Mouse (Mus musculus) heart, embryonic 12.5 days (tissue): ENCODE measurements around the gene Bak1. TPM values are rescaled to one million over a fixed set of nuclear protein-coding genes. Genes with fewer than 3 reads are reported as not detected.

Source experiments
- ATAC-seq: fragments of 200-750 bp; cut with Nextera tagmentation; 2 replicates; pipeline ENCODE4 v1.8.0; 2017; ENCODE audit warnings: moderate TSS enrichment, moderate library complexity; ENCODE audit not compliant: insufficient number of reproducible peaks, low FRiP score
- H3K27ac ChIP-seq: fragments of 300-500 bp; sonication (generic); 2 replicates; pipeline ENCODE4 v1.5.1; 2016; ENCODE audit warnings: mild to moderate bottlenecking, moderate library complexity; ENCODE audit not compliant: poor library complexity, severe bottlenecking
- H3K27me3 ChIP-seq: fragments of 300-500 bp; sonication (generic); replicated peaks from 2 replicates; pipeline ENCODE4 v1.6.1; 2016; ENCODE audit warnings: mild to moderate bottlenecking, moderate library complexity
- H3K36me3 ChIP-seq: fragments of 300-500 bp; sonication (generic); 2 replicates; pipeline ENCODE4 v1.6.1; 2016; ENCODE audit warnings: mild to moderate bottlenecking, moderate library complexity
- H3K4me1 ChIP-seq: fragments of 300-500 bp; sonication (generic); replicated peaks from 2 replicates; pipeline ENCODE4 v1.6.1; 2016; ENCODE audit warnings: mild to moderate bottlenecking
- H3K4me2 ChIP-seq: fragments of 300-500 bp; sonication (generic); 2 replicates; pipeline ENCODE4 v1.6.1; 2016; ENCODE audit warnings: mild to moderate bottlenecking, moderate library complexity
- H3K4me3 ChIP-seq: fragments of 300-500 bp; sonication (generic); 2 replicates; pipeline ENCODE4 v1.5.1; 2016; ENCODE audit warnings: mild to moderate bottlenecking
- H3K9ac ChIP-seq: fragments of 300-500 bp; sonication (generic); 2 replicates; pipeline ENCODE4 v1.6.1; 2016; ENCODE audit warnings: mild to moderate bottlenecking, moderate library complexity
- H3K9me3 ChIP-seq: fragments of 300-500 bp; sonication (generic); replicated peaks from 2 replicates; pipeline ENCODE4 v1.6.1; 2016; ENCODE audit warnings: mild to moderate bottlenecking, moderate library complexity
- WGBS: fragments of 180-500 bp; shearing (Covaris S2); methylation state at CpG from one replicate; pipeline ENCODE4 v1.1.7; 2016; 5-methylcytosine and 5-hydroxymethylcytosine counted together
- polyA plus RNA-seq: library from polyadenylated mRNA; unstranded; fragments of >200 nt; fragmentation: Nextera tagmentation; extraction: Ambion mirVana; gene quantifications from 2 replicates; pipeline ENCODE4 v1.2.1, GENCODE M21; 2016

Bak1 gene
- polyA plus RNA-seq, 1 experiment from 2014 or later: 5.8 TPM

DNA sequence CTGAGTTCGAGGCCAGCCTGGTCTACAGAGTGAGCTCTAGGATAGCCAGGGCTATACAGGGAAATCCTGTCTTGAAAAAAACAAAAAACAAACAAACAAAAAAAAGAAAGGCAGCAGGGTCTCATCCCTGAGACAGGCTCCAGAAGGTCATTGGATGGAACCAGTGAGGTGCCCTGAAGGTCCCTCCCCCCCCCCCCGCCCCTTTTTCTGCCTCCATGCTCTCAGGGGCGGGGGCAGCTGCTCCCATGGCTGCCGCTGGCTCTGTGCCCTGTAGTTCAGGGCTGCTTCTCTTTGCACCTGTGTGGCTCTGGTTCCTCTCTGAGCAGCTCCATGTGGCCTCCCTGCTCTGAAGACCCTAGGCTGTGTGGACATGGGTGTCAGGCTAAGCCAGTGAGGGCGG, 40.3 kb upstream of the Bak1 start:
- Histone ChIP-seq H3K9me3 (no peaks in the 10 kb centered on the region), H3K36me3 (no peaks in the 10 kb centered on the region), H3K4me1 (peaks cover 26% of the 10 kb centered on the region), H3K4me3 (no peak overlapping the region), H3K27me3 (no peaks in the 10 kb centered on the region), H3K9ac (no peak overlapping the region), H3K4me2 (no peak overlapping the region), H3K27ac (no peak overlapping the region)
- 73% methylated on average over 5 of the region's 5 CpGs for WGBS
- ATAC-seq: no peak

DNA sequence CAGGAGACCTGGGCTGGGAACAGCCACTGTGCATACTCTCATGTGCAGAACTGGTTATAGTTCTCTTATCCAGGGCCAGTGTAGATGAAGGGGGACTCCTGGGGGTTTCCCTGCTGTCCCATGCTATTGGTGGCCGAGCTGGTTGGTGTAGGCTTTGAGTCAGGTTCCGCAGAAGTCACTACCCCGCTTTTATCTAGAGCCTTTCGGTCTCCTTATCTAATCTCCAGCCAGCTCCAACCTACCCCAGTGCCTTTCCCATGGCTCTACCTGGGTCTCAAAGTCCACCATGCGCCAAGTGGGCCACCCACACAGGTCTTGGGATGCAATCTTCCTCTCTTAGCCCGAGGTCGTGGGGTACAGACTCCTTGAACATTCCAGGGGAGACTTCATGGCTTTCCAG, 37.3 kb upstream of the Bak1 start:
- no peaks in the 10 kb centered on the region for H3K36me3 ChIP-seq
- no peak for ATAC-seq
- H3K9me3 ChIP-seq: peaks cover 3% of the 10 kb centered on the region; the same call in 1 of the 2 replicates
- H3K27me3 ChIP-seq: no peaks in the 10 kb centered on the region
- 30% methylated on average over 7 of the region's 7 CpGs for WGBS
- no peak overlapping the region for H3K4me3 ChIP-seq
- H3K9ac ChIP-seq: no peak overlapping the region
- no peak overlapping the region for H3K4me2 ChIP-seq
- no peak overlapping the region for H3K27ac ChIP-seq
- peaks cover 36% of the 10 kb centered on the region for H3K4me1 ChIP-seq

DNA sequence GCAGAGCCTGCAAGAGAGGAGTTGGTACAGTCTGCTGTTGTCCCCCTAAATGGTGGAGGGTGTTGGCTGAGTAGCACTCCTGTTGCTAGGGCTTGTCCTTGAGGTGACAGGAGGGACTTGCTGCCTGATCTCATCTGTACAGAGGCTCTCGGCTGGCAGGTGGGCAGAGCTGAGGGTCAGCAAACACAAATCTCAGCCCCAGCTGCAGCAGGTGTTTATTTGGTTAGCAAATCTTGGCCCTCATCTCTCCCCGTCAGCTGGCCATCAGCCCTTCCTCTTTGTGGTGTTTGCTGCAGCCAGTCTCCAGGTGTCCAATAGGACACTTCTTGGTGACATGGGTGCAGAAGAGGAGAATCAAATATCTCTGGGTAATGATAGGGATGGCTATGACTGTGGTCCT, 35.4 kb upstream of the Bak1 start:
- Histone ChIP-seq H3K4me2 (no peak overlapping the region), H3K4me3 (no peak overlapping the region), H3K9me3 (peaks cover 3% of the 10 kb centered on the region; the same call in 1 of the 2 replicates), H3K4me1 (peaks cover 32% of the 10 kb centered on the region), H3K36me3 (no peaks in the 10 kb centered on the region), H3K9ac (0 out of 2 replicates have a peak overlapping the region, but pooled peaks have one; percentile 25), H3K27ac (no peak overlapping the region), H3K27me3 (peaks cover 5% of the 10 kb centered on the region; the same call in 1 of the 2 replicates)
- no peak for ATAC-seq
- 57% methylated on average over 2 of the region's 2 CpGs for WGBS

DNA sequence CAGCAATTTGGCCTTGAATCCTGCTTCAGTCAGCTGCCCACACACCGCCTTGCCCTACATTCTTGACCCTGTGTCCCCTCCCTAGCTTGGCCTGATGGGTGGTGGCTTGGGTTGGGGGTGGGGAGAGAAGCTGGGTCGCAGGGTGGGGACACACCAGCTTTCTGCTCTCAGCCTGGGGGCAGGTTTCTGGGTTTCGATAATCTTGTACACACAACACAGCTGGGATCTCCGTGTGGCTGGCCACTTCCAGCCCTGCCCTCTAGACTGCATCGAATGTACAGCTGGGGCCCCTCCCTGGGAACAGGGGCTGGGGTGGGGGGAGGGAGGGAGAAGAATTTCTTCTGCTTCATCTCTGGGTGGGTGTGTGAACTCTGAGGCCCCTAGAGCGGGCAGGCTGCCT, 34.9 kb upstream of the Bak1 start:
- Histone ChIP-seq H3K27me3 (peaks cover 9% of the 10 kb centered on the region; the same call in 1 of the 2 replicates), H3K36me3 (no peaks in the 10 kb centered on the region), H3K4me1 (peaks cover 37% of the 10 kb centered on the region), H3K9ac (0 out of 2 replicates have a peak overlapping the region, but pooled peaks have one; percentile 25), H3K27ac (no peak overlapping the region), H3K9me3 (peaks cover 3% of the 10 kb centered on the region; the same call in 1 of the 2 replicates), H3K4me3 (no peak overlapping the region), H3K4me2 (no peak overlapping the region; the same call in 1 of the 2 replicates)
- WGBS: 33% methylated on average over 6 of the region's 6 CpGs
- ATAC-seq: peak; percentile 49; the same call in 1 of the 2 replicates

DNA sequence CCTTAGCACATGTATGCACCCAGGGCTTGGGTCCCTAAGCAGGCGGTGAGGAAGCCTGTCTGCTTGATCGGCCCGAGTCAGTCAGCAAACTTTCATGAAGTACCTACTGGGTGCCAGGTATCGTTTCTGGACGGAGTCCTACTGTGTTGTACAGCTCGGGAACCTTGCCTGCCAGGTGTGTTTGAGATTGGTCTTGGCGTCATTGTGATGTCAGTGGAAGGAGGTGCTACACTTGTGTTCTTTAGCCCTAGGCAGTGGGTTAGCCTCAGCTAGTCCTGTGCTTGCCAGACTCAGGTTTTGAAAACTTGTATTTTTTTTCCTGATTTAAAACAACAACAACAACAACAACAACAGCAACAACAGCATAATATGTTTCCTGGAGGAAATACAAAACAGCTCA, 33.9 kb upstream of the Bak1 start:
- ATAC-seq: no peak
- no peaks in the 10 kb centered on the region for H3K36me3 ChIP-seq
- WGBS: 83% methylated on average over 7 of the region's 7 CpGs

DNA sequence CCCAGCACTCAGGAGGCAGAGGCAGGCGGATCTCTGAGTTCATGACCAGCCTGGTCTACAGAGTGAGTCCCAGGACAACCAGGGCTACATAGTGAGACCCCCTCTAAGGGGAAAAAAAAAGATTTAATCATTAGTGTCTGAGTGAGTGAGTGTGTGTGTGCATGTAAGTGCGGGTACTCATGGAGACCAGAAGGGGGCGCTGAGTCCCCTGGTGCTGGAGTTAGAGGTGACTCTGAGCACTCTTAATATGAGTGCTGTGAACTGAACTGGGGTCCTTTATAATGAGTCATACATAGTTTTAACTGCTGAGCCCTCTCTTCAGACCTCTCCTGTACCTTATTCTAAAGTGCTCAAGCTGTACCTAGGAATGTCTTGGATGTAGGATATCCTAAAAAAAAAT, 32.9 kb upstream of the Bak1 start:
- H3K9me3 ChIP-seq: peaks cover 3% of the 10 kb centered on the region; the same call in 1 of the 2 replicates
- peaks cover 50% of the 10 kb centered on the region for H3K4me1 ChIP-seq
- H3K27me3 ChIP-seq: peaks cover 16% of the 10 kb centered on the region; the same call in 1 of the 2 replicates
- no peak overlapping the region for H3K27ac ChIP-seq
- no peak overlapping the region for H3K4me3 ChIP-seq
- 88% methylated on average over 3 of the region's 3 CpGs for WGBS
- no peak overlapping the region for H3K4me2 ChIP-seq
- H3K36me3 ChIP-seq: no peaks in the 10 kb centered on the region
- no peak overlapping the region for H3K9ac ChIP-seq
- no peak for ATAC-seq

More for the DNA sequence above, 33.9 kb upstream of the Bak1 start:
- Histone ChIP-seq H3K27ac (no peak overlapping the region), H3K9ac (no peak overlapping the region), H3K4me2 (no peak overlapping the region), H3K4me1 (peaks cover 47% of the 10 kb centered on the region), H3K9me3 (peaks cover 3% of the 10 kb centered on the region; the same call in 1 of the 2 replicates), H3K27me3 (peaks cover 16% of the 10 kb centered on the region; the same call in 1 of the 2 replicates), H3K4me3 (no peak overlapping the region)

DNA sequence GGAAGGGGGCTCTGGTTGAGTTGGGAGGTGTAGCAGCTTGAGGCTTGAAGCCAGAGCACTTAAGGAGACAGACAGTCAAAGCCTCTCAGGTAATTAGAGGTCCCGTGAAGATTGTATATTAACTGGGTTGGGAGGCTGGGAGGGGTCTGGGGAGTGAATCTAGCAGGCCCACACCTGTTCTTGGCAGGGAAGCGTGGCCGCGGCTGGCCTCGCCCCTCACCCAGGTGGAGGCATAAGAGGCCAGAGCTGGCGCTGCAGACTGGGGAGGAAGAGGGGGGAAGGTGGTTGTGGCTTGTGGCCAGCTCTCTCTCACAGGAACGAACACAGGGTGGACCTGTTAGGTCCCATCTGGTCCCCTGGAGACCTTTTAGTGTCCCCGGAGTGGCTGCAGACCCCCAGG, 31.9 kb upstream of the Bak1 start:
- H3K9me3 ChIP-seq: peaks cover 3% of the 10 kb centered on the region; the same call in 1 of the 2 replicates
- H3K9ac ChIP-seq: no peak overlapping the region
- 77% methylated on average over 8 of the region's 8 CpGs for WGBS
- ATAC-seq: no peak
- peaks cover 42% of the 10 kb centered on the region for H3K4me1 ChIP-seq
- H3K4me2 ChIP-seq: no peak overlapping the region
- H3K36me3 ChIP-seq: no peaks in the 10 kb centered on the region
- H3K27me3 ChIP-seq: peaks cover 16% of the 10 kb centered on the region; the same call in 1 of the 2 replicates
- H3K27ac ChIP-seq: no peak overlapping the region
- H3K4me3 ChIP-seq: no peak overlapping the region

DNA sequence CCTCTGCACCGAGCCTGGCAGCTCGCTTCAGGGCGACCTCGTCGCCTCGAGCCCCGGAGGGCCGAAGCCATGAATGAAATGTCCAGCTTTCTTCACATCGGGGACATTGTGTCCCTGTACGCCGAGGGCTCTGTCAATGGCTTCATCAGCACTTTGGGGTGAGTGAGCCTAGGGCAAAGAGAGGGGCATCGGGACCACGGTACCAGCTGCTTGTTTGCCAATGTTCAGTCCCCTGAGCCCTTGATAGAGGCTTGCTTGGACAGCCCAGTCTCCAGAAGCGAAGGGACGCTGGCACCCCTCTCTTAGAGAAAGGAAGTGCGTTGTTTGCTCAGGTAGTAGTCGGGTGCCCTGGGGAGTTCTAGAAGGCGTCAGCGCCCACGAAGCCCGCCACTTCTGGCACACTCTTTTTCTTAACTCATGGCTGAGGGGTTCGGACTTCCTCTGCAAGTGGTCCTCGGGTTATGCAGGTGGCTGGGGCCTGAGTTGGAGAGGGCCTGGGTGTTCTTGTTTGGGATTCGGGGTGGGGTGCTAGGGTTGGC, 28.8 kb upstream of the Bak1 start:
- H3K27ac ChIP-seq: no peak overlapping the region
- WGBS: 2% methylated on average over 24 of the region's 24 CpGs

DNA sequence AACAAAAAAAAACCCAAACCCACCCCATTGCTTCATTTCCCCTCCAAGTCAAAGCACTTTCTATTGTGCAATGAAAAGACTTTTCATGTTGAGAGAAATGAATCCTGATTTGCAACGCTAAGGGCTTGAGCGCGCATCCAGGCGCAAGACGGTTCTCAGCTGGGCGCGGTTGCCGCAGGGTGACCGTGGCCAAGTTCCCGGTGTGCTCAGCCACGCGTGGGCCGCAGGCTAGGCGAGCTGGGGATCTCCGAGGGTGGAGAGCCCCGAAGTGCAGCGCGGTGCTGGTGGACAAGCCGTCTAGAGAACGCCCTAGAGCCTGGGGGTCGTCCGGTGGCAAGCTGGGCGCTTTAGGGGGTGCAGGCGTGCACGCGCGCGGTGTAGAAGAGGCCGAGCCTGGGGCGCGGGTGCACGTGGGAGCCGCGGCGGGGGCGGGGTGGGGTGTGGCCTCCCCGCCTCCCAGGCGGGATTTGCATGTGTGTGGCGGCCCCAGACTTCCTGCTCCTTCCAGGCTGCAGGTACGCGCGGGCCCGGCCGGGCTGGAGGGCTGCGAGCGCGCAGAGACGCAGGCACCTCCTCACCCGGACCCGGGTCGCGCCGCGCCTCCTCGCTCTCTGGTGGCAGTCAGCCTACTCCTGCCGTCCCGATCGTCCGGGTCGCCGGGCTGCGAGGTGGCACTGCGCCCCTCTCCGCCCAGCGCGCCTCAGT, 28.2 kb upstream of the Bak1 start, which contains the start of gene Itpr3:
Gene Itpr3, plus strand, starts transcription at position 493 of the 705 bp plus-strand sequence.
- H3K27ac ChIP-seq: peak within 1 kb of the TSS; percentile 83
- H3K4me1 ChIP-seq: peaks cover 27% of the 10 kb centered on the region
- peaks cover 3% of the 10 kb centered on the region; the same call in 1 of the 2 replicates for H3K9me3 ChIP-seq
- peak within 1 kb of the TSS; percentile 81 for H3K9ac ChIP-seq
- peak; percentile 77 for ATAC-seq
- H3K36me3 ChIP-seq: no peaks in the 10 kb centered on the region
- peak within 1 kb of the TSS; percentile 58 for H3K4me3 ChIP-seq
- WGBS: under 1% methylated on average over 58 of the region's 66 CpGs
- H3K4me2 ChIP-seq: peak within 1 kb of the TSS; percentile 96
- peaks cover 16% of the 10 kb centered on the region; the same call in 1 of the 2 replicates for H3K27me3 ChIP-seq

More for the DNA sequence above, 28.8 kb upstream of the Bak1 start:
- peak overlapping the region; percentile 96 for H3K4me2 ChIP-seq
- peak overlapping the region; percentile 58 for H3K4me3 ChIP-seq
- peaks cover 25% of the 10 kb centered on the region for H3K4me1 ChIP-seq
- no peak for ATAC-seq
- peak overlapping the region; percentile 81 for H3K9ac ChIP-seq
- H3K9me3 ChIP-seq: peaks cover 3% of the 10 kb centered on the region; the same call in 1 of the 2 replicates
- no peaks in the 10 kb centered on the region for H3K36me3 ChIP-seq
- H3K27me3 ChIP-seq: peaks cover 16% of the 10 kb centered on the region; the same call in 1 of the 2 replicates

DNA sequence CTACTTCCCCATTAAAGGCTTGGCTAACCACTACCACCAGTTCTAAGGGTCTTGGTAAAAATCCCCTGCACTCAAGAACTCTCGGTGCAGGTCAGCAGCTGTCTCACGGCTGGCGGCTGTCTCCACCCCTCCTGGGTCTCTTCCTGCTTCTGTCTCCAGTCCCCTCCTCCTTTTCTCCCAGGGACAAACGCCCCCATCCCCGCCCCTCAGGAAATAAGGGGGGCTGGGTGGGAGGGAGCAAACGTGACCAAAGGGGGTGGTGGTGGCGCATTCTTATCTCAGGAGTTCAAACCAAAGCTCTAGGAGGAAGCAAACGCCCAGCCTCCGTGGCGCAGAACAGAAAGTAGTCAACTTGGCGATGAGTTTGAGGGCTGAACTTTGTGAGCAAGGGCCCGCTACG, 27.4 kb upstream of the Bak1 start:
- H3K9me3 ChIP-seq: no peaks in the 10 kb centered on the region
- peak; percentile 77 for ATAC-seq
- 0% methylated on average over 13 of the region's 13 CpGs for WGBS
- H3K27ac ChIP-seq: peak overlapping the region; percentile 83
- peak overlapping the region; percentile 18; the same call in 1 of the 2 replicates for H3K9ac ChIP-seq
- peaks cover 16% of the 10 kb centered on the region; the same call in 1 of the 2 replicates for H3K27me3 ChIP-seq
- peaks cover 34% of the 10 kb centered on the region for H3K4me1 ChIP-seq
- peak overlapping the region; percentile 96 for H3K4me2 ChIP-seq
- no peaks in the 10 kb centered on the region for H3K36me3 ChIP-seq
- peak overlapping the region; percentile 58 for H3K4me3 ChIP-seq

DNA sequence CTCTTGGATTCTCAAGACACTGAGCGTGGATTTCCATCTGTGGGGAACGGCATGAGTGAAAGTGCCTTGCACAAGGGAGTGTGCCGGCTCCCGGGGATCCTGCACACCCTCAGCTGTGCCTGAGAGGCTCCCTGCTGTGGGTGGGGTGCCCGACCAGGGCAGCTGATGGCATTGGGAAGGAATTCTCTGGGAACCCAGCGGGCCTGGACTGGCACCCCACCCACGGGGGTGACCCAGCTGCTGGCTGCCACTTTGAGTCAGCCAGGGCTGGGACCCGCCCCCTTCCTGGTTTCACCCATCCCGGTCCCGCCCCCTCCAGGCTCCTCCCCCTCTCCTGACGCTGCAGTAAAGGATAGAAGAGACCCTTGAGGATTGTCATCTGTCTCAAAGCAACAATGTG, 22.7 kb upstream of the Bak1 start:
- H3K27me3 ChIP-seq: no peaks in the 10 kb centered on the region
- 30% methylated on average over 11 of the region's 11 CpGs for WGBS
- H3K4me1 ChIP-seq: peaks cover 25% of the 10 kb centered on the region
- no peak overlapping the region for H3K4me3 ChIP-seq
- peak overlapping the region; percentile 4; the same call in 1 of the 2 replicates for H3K9ac ChIP-seq
- H3K36me3 ChIP-seq: no peaks in the 10 kb centered on the region
- H3K27ac ChIP-seq: peak overlapping the region; percentile 23; the same call in 1 of the 2 replicates
- peaks cover 4% of the 10 kb centered on the region for H3K9me3 ChIP-seq
- peak; percentile 48; the same call in 1 of the 2 replicates for ATAC-seq
- H3K4me2 ChIP-seq: peak overlapping the region; percentile 50
